Mouse (Mus musculus): Measurements from ENCODE around the gene Dst. TPM values are rescaled to one million over a fixed set of nuclear protein-coding genes. Genes with fewer than 3 reads are reported as not detected.
A peak's percentile ranks its signal among the peaks of the same experiment; 100 is the strongest.

Gene Dst
- polyA plus RNA-seq, 1 experiment, result 49.7 TPM

DNA sequence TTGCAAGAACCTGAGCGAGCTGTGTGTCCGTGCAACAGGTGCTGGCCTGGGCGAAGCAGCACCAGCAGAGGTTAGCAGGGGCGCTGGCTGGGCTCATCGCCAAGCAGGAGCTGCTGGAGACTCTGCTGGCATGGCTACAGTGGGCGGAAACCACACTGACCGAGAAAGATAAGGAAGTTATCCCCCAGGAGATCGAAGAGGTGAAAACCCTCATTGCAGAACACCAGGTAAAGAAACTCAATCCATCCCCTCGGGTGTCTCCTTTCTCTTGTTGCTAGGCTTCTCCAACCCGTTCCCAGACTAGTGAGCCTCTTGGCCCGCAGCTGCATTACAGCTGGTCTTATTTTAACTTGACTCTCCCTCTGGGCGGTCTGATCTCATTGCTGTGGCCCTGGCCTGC is 382.3 kb downstream of the Dst start:
- H3K4me3 ChIP-seq, result no peak overlapping the region
- H3K4me2 ChIP-seq (ENCODE audit: low read depth), result no peak overlapping the region
- H3ac ChIP-seq (ENCODE audit: control insufficient read depth, insufficient read length), result no peak overlapping the region
- no peaks in the 10 kb centered on the region for H3K27me3 ChIP-seq (ENCODE audit: control insufficient read depth, insufficient read depth, insufficient read length)
- no peaks in the 10 kb centered on the region for H3K79me2 ChIP-seq (ENCODE audit: control insufficient read depth, insufficient read depth)
- H3K36me3 ChIP-seq (ENCODE audit: control insufficient read depth, insufficient read depth), result peaks cover 81% of the 10 kb centered on the region
- TF ChIP-seq TCF3 (IDR thresholded peaks at IDR 0.05; ENCODE audit: insufficient read length, low read depth), result no peak
- no peak for TF ChIP-seq POLR2A (IDR thresholded peaks at IDR 0.05; ENCODE audit: insufficient read length, low read depth)
- no peak for TF ChIP-seq TCF12 (IDR thresholded peaks at IDR 0.05; ENCODE audit: insufficient read depth, poor library complexity, severe bottlenecking)
- no peak for TF ChIP-seq E2F4 (IDR thresholded peaks at IDR 0.05; ENCODE audit: insufficient read depth)
- TF ChIP-seq REST (IDR thresholded peaks at IDR 0.05; ENCODE audit: insufficient read depth, insufficient read length), result no peak
- TF ChIP-seq MYOD1 (IDR thresholded peaks at IDR 0.05; ENCODE audit: control insufficient read depth in 1 of 3, insufficient read length in 2 of 3, low read depth in 2 of 3), result peak in 1 of 3 experiments; percentile 40
- no peak for TF ChIP-seq MAX (IDR thresholded peaks at IDR 0.05; ENCODE audit: low read depth)
- TF ChIP-seq CEBPB (IDR thresholded peaks at IDR 0.05; ENCODE audit: insufficient read depth, poor library complexity, severe bottlenecking), result no peak

DNA sequence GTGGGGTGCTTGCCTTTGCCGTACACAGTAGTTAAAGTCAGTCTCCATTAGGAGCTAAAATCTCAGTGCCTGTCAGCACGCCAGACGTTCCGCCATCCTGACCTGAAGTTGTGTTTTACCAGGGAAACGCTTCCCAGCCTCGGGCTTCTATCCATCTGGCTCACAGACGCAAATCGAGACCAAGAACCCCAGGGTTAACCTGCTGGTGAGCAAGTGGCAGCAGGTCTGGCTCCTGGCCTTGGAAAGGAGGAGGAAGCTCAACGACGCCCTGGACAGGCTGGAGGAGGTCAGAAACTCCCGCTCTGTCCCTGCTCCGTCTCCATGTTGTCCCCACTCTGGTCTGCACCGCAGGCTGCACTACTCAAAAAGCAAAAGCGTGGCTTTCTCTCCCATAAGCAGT is 385.2 kb downstream of the Dst start:
- Histone ChIP-seq H3K79me2 (ENCODE audit: control insufficient read depth, insufficient read depth) (no peaks in the 10 kb centered on the region), H3K27me3 (ENCODE audit: control insufficient read depth, insufficient read depth, insufficient read length) (no peaks in the 10 kb centered on the region), H3K4me2 (ENCODE audit: low read depth) (no peak overlapping the region), H3K4me3 (no peak overlapping the region), H3ac (ENCODE audit: control insufficient read depth, insufficient read length) (no peak overlapping the region), H3K36me3 (ENCODE audit: control insufficient read depth, insufficient read depth) (peaks cover 89% of the 10 kb centered on the region)
- TF ChIP-seq E2F4 (IDR thresholded peaks at IDR 0.05; ENCODE audit: insufficient read depth), result no peak

DNA sequence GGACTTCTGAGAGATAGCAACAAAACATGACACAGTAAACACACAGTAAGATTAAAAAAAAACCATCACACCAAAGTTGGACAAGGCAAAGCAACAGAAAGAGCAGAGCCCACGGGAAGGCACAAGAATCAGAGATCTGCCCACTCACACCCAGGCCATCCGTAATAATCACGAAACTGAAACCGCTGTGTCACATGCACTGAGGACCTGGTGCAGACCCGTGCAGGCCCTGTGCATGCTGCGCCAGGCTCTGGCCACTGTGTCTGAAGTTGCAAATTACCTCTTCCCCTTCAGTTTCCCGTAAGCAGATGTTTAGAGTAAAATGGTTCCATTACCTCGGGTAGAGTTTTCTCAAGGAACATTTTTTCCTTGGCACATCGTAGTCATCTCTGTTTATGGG is 389.6 kb downstream of the Dst start:
- no peaks in the 10 kb centered on the region for H3K27me3 ChIP-seq (ENCODE audit: control insufficient read depth, insufficient read depth, insufficient read length)
- no peak overlapping the region for H3K4me3 ChIP-seq
- H3ac ChIP-seq (ENCODE audit: control insufficient read depth, insufficient read length), result no peak overlapping the region
- TF ChIP-seq SRF (IDR thresholded peaks at IDR 0.05; ENCODE audit: control insufficient read depth, insufficient read length, low read depth) (no peak), MYOG (IDR thresholded peaks at IDR 0.05; ENCODE audit: control insufficient read depth in 1 of 3, insufficient read depth in 1 of 3, insufficient read length in 2 of 3, low read depth in 2 of 3) (no peak), TCF3 (IDR thresholded peaks at IDR 0.05; ENCODE audit: insufficient read length, low read depth) (no peak), POLR2A (IDR thresholded peaks at IDR 0.05; ENCODE audit: insufficient read length, low read depth) (no peak), MAX (IDR thresholded peaks at IDR 0.05; ENCODE audit: low read depth) (no peak), MYOD1 (IDR thresholded peaks at IDR 0.05; ENCODE audit: control insufficient read depth in 1 of 3, insufficient read length in 2 of 3, low read depth in 2 of 3) (no peak), USF1 (IDR thresholded peaks at IDR 0.05; ENCODE audit: low read depth) (no peak), E2F4 (IDR thresholded peaks at IDR 0.05; ENCODE audit: insufficient read depth) (no peak), POLR2AphosphoS2 (IDR thresholded peaks at IDR 0.05; ENCODE audit: insufficient read length, low read depth) (no peak), REST (IDR thresholded peaks at IDR 0.05; ENCODE audit: insufficient read depth, insufficient read length) (no peak), TCF12 (IDR thresholded peaks at IDR 0.05; ENCODE audit: insufficient read depth, poor library complexity, severe bottlenecking) (no peak), CEBPB (IDR thresholded peaks at IDR 0.05; ENCODE audit: insufficient read depth, poor library complexity, severe bottlenecking) (no peak)
- no peaks in the 10 kb centered on the region for H3K79me2 ChIP-seq (ENCODE audit: control insufficient read depth, insufficient read depth)
- no peak overlapping the region for H3K4me2 ChIP-seq (ENCODE audit: low read depth)
- H3K36me3 ChIP-seq (ENCODE audit: control insufficient read depth, insufficient read depth), result peaks cover 91% of the 10 kb centered on the region

DNA sequence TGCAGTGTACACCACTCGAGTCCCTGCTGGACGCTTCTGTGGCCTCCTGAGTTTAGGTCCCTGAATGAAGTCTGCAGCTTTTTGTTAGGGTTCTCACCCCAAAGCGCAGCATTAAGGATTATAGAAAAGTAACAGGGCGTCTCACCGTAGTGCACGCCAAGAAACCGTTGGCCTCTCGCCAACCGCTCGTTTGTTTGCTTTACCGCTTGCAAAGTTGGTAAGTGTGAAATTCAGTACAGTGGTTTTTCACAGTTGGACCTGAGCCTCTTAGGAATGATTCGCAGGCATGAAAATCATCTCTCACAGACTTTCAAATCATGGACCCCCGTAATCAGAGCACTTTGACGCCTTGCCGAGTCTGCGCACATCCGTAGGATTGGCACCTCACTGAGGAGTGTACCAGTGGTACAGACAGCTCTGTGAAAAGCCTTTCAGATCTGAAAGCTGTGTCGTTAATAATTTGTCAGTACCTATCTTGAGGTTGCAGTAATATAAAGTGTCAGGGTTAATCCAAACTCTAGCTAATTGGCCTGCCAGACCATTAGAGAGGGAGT is 390.7 kb downstream of the Dst start:
- Histone ChIP-seq H3K27me3 (ENCODE audit: control insufficient read depth, insufficient read depth, insufficient read length) (no peaks in the 10 kb centered on the region), H3K4me2 (ENCODE audit: low read depth) (no peak overlapping the region), H3ac (ENCODE audit: control insufficient read depth, insufficient read length) (no peak overlapping the region), H3K36me3 (ENCODE audit: control insufficient read depth, insufficient read depth) (peaks cover 86% of the 10 kb centered on the region), H3K79me2 (ENCODE audit: control insufficient read depth, insufficient read depth) (no peaks in the 10 kb centered on the region), H3K4me3 (no peak overlapping the region)
- no peak for TF ChIP-seq MYOG (IDR thresholded peaks at IDR 0.05; ENCODE audit: control insufficient read depth in 1 of 3, insufficient read depth in 1 of 3, insufficient read length in 2 of 3, low read depth in 2 of 3)

DNA sequence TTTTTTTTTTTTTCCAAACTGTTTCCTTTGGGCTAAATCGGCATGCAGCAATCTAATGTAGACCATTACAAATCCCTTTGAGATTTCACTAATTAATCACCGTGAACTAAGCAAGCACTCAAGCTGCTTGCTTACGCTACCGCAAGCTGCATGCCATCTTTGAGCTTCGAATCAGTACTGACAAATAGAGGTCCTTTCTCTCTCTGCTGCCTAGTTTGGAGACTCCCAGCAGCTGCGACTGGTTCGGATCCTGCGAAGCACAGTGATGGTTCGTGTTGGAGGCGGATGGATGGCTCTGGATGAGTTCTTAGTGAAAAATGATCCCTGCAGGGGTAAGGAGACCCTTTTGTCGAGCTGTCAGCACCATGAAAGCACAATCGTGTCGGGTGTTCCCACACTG is 391.5 kb downstream of the Dst start:
- no peak overlapping the region for H3ac ChIP-seq (ENCODE audit: control insufficient read depth, insufficient read length)
- no peak overlapping the region for H3K4me3 ChIP-seq
- H3K4me2 ChIP-seq (ENCODE audit: low read depth), result no peak overlapping the region
- TF ChIP-seq CEBPB (IDR thresholded peaks at IDR 0.05; ENCODE audit: insufficient read depth, poor library complexity, severe bottlenecking) (no peak), POLR2AphosphoS2 (IDR thresholded peaks at IDR 0.05; ENCODE audit: insufficient read length, low read depth) (no peak), POLR2A (IDR thresholded peaks at IDR 0.05; ENCODE audit: insufficient read length, low read depth) (no peak), TCF12 (IDR thresholded peaks at IDR 0.05; ENCODE audit: insufficient read depth, poor library complexity, severe bottlenecking) (no peak), USF1 (IDR thresholded peaks at IDR 0.05; ENCODE audit: low read depth) (no peak), TCF3 (IDR thresholded peaks at IDR 0.05; ENCODE audit: insufficient read length, low read depth) (no peak), MYOD1 (IDR thresholded peaks at IDR 0.05; ENCODE audit: control insufficient read depth in 1 of 3, insufficient read length in 2 of 3, low read depth in 2 of 3) (no peak)
- no peaks in the 10 kb centered on the region for H3K79me2 ChIP-seq (ENCODE audit: control insufficient read depth, insufficient read depth)
- H3K27me3 ChIP-seq (ENCODE audit: control insufficient read depth, insufficient read depth, insufficient read length), result no peaks in the 10 kb centered on the region
- peaks cover 78% of the 10 kb centered on the region for H3K36me3 ChIP-seq (ENCODE audit: control insufficient read depth, insufficient read depth)

All from myocyte (in vitro differentiated cells).